Mouse (Mus musculus): Measurements from ENCODE around the gene Pde9a.

GRCm38 (mm10) chr17:31391462-31391861, 5.5 kb downstream of the Pde9a start:
- TF ChIP-seq CTCF (IDR thresholded peaks at IDR 0.05; ENCODE audit: low read depth, low read length), result no peak
- TF ChIP-seq POLR2A (IDR thresholded peaks at IDR 0.05; ENCODE audit: borderline replicate concordance, low read depth, low read length), result no peak

Measured in bone marrow macrophage, adult 2 months (primary cell).